Mouse (Mus musculus): ENCODE data around the gene Cnn2. TPM values are rescaled to one million over a fixed set of nuclear protein-coding genes. Genes with fewer than 3 reads are reported as not detected.

Cnn2 gene
- polyA plus RNA-seq, 1 experiment from 2014 or later: 9.8 TPM

DNA sequence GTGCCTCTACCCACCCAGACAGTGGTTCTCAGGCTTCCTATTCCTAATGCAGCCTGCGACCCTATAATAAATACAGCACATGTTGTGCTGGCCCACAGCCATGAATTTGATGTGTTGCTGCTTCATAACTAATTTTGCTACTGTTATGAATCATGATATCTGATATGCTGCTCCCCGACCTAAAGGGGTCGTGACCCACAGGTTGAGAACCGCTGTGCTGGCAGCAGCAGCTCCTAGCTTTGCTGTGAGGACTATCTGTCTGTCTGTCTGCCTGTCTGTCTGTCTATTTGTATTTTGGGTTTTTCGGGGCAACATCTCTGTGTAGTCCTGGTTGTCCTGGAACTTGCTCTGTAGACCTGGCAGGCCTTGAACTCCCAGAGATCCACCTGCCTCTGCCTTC lies 35.4 kb downstream of the Cnn2 start:
- 56% methylated on average over 5 of the region's 5 CpGs for WGBS (ENCODE audit: missing documents)
- Histone ChIP-seq H3K27ac (peak overlapping the region; percentile 79), H3K36me3 (ENCODE audit: inconsistent target) (peaks cover 91% of the 10 kb centered on the region), H3K79me2 (ENCODE audit: inconsistent target) (peaks cover 100% of the 10 kb centered on the region), H3K4me3 (ENCODE audit: inconsistent target) (no peak overlapping the region)

DNA sequence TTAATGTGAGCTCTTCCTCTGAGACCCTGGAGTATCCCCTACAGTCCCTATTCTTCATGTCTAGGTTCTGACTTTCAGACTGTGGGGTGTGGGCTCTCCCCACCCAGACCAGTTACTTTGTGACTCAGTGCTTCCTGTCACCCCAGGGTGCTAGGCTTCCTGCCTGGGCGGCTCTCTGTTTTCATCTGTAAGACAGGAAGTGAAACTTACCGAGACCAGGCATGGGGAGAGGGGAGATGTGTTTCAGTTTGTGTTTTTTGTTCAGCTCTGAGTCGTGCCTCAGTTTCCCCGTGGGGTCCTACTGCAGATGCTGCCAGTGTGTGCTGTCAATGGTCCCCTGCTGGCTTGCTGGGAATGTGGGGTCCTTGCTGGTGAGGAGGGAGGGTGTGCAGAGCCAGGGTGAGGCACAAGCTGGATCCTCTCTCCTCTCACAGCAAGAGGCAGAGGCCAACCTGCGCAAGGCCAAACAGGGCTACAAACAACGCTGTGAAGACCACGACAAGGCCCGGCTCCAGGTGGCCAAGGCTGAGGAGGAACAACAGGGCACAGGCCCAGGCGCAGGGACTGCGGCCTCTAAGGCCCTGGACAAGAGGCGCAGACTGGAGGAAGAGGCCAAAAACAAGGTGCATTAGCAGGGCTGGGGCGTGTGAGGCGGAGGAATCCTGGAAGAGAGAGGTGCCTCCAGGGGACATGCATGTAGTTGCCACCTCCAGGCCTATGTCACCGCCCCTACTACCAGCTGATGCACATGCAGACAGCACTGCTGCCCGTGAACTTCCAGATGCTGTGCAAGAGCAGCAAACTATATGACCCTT lies 36.1 kb downstream of the Cnn2 start:
- peaks cover 93% of the 10 kb centered on the region for H3K36me3 ChIP-seq (ENCODE audit: inconsistent target)
- H3K27ac ChIP-seq: peak overlapping the region; percentile 79

DNA sequence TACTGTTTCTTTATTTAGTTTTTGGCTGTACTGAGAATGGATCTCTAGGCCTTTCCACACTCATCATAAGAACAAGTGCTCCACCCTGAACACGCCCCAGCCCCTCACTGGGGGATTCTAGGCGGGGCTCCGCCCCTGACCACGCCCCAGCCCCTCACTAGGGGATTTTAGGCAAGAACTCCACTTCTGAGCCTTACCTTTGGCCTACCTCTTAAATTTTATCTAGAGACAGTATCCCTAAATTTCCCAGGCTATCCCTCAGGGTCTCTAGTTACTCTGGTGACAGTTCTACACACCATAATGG lies 36.6 kb downstream of the Cnn2 start:
- Histone ChIP-seq H3K79me2 (ENCODE audit: inconsistent target) (peaks cover 93% of the 10 kb centered on the region), H3K4me3 (ENCODE audit: inconsistent target) (no peak overlapping the region), H3K27ac (peak overlapping the region; percentile 79), H3K36me3 (ENCODE audit: inconsistent target) (peaks cover 93% of the 10 kb centered on the region)
- WGBS (ENCODE audit: missing documents): 70% methylated on average over 4 of the region's 4 CpGs

More for the DNA sequence above, 36.1 kb downstream of the Cnn2 start:
- H3K4me3 ChIP-seq (ENCODE audit: inconsistent target): no peak overlapping the region
- 50% methylated on average over 15 of the region's 15 CpGs for WGBS (ENCODE audit: missing documents)
- H3K79me2 ChIP-seq (ENCODE audit: inconsistent target): peaks cover 98% of the 10 kb centered on the region

DNA sequence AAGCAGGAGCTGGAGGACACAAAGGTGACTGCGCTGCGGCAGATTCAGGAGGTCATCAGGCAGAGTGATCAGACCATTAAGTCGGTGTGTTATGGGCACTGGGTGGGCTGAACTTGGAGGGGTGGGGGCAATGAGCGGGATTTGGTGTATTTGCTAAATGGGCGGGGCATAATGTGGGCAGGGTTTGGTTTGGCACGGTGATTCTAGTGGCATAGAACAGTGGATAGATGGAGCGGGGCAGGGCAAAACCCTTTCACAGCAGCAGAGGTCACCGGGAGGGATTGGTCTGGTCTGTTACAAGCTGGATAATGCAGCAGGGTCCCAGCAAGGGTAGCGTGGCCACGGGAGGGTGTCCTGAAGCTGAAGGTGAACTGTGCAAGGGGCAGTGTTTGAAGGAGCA lies 37.1 kb downstream of the Cnn2 start:
- no peak overlapping the region for H3K4me3 ChIP-seq (ENCODE audit: inconsistent target)
- H3K27ac ChIP-seq: peak overlapping the region; percentile 79; the same call in 1 of the 2 replicates
- peaks cover 95% of the 10 kb centered on the region for H3K36me3 ChIP-seq (ENCODE audit: inconsistent target)
- WGBS (ENCODE audit: missing documents): 94% methylated on average over 10 of the region's 10 CpGs
- peaks cover 93% of the 10 kb centered on the region for H3K79me2 ChIP-seq (ENCODE audit: inconsistent target)

DNA sequence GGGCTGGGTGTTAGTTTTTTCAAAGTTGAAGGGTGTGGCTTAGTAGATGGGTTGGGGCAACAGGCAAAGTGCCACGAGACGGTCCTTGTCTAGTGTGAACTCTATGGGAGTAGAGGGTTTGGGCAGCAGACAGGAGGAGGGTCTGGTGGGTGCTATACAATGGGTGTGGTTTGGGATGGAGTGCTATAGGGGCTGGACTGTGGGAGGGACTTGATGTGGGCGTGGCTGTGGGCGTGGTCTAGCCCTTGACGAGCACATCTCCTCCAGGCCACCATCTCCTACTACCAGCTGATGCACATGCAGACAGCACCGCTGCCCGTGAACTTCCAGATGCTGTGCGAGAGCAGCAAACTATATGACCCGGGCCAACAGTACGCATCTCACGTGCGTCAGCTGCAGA lies 37.5 kb downstream of the Cnn2 start:
- Histone ChIP-seq H3K36me3 (ENCODE audit: inconsistent target) (peaks cover 95% of the 10 kb centered on the region), H3K27ac (no peak overlapping the region), H3K79me2 (ENCODE audit: inconsistent target) (peaks cover 89% of the 10 kb centered on the region), H3K4me3 (ENCODE audit: inconsistent target) (no peak overlapping the region)
- 71% methylated on average over 10 of the region's 12 CpGs for WGBS (ENCODE audit: missing documents)

DNA sequence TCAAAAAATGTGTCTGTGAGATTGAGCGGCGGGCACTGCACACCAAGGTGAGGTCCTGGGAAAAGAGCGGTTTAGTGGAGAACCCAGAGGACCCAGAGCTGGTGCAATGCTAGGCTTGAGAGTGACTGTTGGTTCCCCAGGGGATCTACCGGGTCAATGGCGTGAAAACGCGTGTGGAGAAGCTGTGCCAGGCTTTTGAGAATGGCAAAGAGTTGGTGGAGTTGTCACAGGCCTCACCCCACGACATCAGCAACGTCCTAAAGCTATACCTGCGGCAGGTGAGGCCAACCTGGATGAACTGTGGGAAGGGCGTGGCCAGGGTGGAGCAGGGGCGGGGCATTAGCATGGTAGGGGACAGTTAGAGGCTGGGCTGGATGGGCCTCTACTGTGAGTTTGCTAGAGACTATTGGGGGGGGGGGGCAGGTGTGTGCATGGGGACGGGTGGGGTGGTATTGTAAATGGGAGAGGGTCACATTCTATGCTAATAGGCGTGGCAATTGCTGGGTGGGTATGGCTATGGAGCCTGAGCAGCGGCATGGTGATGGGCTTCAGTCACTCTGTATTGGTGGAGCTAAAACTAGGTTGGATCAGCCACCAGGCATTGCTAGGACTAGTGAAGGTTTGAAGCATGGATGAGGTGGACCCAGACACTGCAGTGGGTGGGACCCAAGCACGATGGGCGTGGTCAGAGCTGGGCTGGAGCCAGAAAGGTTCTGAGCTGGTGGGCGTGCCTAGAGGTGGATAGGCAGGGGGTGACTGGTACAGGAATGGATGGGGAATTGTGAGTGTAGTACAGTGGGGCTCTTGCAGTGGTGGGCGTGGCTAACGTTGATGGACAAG lies 39.5 kb downstream of the Cnn2 start:
- Histone ChIP-seq H3K36me3 (ENCODE audit: inconsistent target) (peaks cover 86% of the 10 kb centered on the region), H3K79me2 (ENCODE audit: inconsistent target) (peaks cover 69% of the 10 kb centered on the region), H3K4me3 (ENCODE audit: inconsistent target) (no peak overlapping the region), H3K27ac (no peak overlapping the region)
- 91% methylated on average over 19 of the region's 20 CpGs for WGBS (ENCODE audit: missing documents)

DNA sequence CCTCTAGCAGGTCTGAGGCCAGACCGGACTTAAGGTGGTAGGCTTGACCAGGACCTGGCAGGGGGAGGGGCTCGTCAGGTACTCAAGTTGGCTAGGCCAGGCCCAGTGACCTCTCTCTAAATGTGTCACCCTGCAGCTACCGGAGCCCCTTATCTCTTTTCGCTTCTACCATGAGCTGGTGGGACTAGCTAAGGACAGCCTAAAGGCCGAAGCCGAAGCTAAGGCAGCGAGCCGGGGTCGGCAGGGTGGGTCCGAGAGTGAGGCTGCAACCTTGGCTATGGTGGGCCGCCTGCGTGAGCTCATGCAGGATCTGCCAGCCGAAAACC lies 40.1 kb downstream of the Cnn2 start:
- WGBS (ENCODE audit: missing documents): 93% methylated on average over 9 of the region's 13 CpGs
- Histone ChIP-seq H3K4me3 (ENCODE audit: inconsistent target) (no peak overlapping the region), H3K79me2 (ENCODE audit: inconsistent target) (peaks cover 63% of the 10 kb centered on the region), H3K27ac (no peak overlapping the region), H3K36me3 (ENCODE audit: inconsistent target) (peaks cover 80% of the 10 kb centered on the region)

DNA sequence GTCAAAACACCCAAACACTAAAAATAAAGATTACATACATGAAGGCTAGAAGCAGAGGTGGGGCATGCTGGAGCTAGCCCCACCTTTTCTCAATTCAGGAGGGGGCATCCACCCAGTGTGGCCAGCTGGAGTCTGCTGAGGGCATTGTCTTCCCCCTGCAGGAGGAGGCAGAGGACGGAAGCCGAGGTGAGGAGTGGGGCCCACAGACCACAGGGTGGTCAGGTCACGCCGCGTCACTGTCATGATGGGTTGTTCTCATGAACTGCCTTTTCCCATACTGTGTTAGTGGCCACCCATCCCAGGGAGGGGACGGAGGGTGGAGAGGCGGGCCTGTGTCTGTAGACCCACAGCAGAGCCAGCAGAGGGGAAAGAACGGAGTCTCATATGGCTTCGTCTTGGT lies 41.8 kb downstream of the Cnn2 start:
- WGBS (ENCODE audit: missing documents): 74% methylated on average over 7 of the region's 9 CpGs
- peaks cover 69% of the 10 kb centered on the region for H3K36me3 ChIP-seq (ENCODE audit: inconsistent target)

DNA sequence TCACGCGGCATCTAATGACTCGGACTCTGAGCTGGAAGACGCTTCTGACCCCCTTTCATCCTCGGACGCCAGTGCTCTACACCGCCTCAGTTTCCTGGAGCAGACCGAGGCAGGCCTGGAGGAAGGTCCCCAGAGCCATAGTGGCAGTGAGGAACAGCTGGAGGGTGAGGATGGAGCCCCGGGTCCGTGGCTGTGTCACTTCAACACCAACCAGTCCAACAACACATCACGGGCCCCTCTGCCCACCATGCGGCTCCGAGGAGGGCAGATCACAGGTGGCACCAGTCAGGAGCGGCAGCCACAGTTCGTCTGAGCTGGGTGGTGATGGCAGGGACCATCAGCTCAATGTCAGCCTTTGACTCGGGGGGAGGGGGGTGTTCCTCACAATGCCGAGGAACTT lies 42.4 kb downstream of the Cnn2 start:
- no peak overlapping the region for H3K4me3 ChIP-seq (ENCODE audit: inconsistent target)
- H3K27ac ChIP-seq: no peak overlapping the region
- WGBS (ENCODE audit: missing documents): 86% methylated on average over 16 of the region's 17 CpGs
- H3K36me3 ChIP-seq (ENCODE audit: inconsistent target): peaks cover 69% of the 10 kb centered on the region
- H3K79me2 ChIP-seq (ENCODE audit: inconsistent target): peaks cover 40% of the 10 kb centered on the region

More for the DNA sequence above, 41.8 kb downstream of the Cnn2 start:
- Histone ChIP-seq H3K27ac (no peak overlapping the region), H3K79me2 (ENCODE audit: inconsistent target) (peaks cover 46% of the 10 kb centered on the region), H3K4me3 (ENCODE audit: inconsistent target) (no peak overlapping the region)

DNA sequence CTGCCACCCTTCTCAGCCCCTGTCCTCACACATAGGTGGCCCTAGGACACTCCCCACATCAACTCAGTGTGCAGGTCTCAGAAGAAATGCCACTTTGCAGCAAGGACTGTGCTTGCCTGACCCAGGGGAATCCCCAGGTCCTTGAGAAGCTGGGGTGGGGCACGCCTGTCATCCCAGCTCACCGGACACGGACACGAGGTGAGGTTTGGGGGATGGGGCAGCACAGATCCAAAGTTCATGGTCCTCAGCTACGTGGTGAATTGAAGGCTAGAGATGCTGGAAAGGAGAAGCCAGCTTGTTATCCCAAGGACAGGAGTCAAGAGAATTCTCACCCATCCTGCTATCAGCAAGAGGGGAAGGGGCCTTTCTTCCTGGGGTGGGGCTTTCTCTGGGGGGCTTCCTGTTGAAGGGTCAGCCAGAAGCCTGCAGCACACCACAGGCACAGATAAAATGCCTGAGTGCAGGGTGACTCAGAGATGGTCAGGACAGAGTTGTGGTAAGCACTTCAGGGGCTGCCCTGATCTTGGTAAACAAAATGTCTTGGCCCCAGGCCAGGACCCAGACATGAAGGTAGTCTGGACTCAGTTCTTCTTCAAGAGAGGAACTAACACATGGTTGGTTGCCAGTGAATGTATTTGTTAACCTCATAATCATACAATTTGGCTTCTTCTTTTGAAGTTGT lies 44.6 kb downstream of the Cnn2 start:
- H3K79me2 ChIP-seq (ENCODE audit: inconsistent target): peaks cover 29% of the 10 kb centered on the region
- no peak overlapping the region for H3K4me3 ChIP-seq (ENCODE audit: inconsistent target)

DNA sequence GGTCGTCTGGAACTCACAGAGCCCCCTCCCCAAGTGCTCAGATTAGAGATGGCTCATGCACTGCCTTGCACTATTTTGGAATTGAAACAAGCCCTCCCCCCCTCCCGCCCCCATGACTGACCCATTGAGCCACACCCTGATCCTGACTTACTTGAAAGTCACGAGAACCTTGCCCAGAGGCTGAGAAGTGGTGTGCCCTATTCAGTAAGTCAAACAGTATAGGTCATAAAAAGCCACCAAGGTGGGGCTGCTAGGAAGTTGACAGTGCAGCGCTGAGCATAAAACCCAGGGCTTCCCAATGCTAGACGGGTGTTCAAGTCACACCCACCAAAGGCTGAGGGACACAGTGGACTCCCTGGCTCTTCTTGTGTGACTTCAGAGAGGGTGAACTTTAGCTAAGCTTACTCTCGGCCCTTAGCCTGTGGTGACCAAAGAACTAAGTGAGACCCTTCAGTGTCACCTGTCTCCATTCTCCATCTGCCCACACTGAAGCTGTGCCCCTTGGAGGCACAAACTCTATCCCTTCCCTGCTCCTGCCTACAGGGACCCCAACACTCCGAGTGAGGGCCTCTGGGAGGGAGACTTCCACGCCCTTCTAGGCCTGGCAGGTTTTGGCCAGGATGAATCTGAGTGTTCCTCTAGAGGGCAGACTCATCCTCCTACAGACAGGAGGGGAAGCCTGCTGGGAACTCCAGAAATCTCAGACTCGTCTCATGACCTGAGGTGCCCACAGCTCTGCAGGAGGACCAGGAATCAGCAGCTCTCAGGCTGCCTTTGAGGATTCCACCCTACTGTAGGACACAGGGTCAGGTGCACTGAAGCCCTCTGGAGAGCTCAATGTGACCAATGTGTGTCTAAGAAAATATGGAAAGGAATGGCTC lies 45.4 kb downstream of the Cnn2 start:
- H3K36me3 ChIP-seq (ENCODE audit: inconsistent target): peaks cover 59% of the 10 kb centered on the region
- no peak overlapping the region for H3K4me3 ChIP-seq (ENCODE audit: inconsistent target)
- H3K27ac ChIP-seq: peak overlapping the region; percentile 89
- WGBS (ENCODE audit: missing documents): 29% methylated on average over 9 of the region's 9 CpGs
- H3K79me2 ChIP-seq (ENCODE audit: inconsistent target): peaks cover 29% of the 10 kb centered on the region

More for the DNA sequence above, 44.6 kb downstream of the Cnn2 start:
- Histone ChIP-seq H3K36me3 (ENCODE audit: inconsistent target) (peaks cover 67% of the 10 kb centered on the region), H3K27ac (peak overlapping the region; percentile 89)
- 13% methylated on average over 5 of the region's 5 CpGs for WGBS (ENCODE audit: missing documents)

DNA sequence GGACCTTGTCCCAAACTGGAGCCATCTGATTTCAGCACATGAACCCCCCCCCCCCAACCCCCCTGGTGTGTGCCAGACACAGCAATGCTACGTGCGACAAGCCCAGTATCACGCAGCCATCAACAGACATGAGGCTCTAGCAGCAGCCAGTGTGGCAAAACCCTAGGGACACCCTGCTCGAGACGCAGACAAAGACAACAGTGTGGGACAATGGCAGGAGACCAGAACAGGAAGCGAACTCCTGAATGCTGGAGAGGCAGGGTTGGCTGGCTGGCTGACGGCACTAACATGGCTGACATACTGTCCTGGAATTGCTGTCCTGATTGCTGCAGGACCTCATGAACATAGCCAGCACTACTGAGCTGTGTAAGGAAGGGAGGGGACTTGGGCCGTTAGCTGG lies 46.8 kb downstream of the Cnn2 start:
- Histone ChIP-seq H3K79me2 (ENCODE audit: inconsistent target) (peaks cover 29% of the 10 kb centered on the region), H3K27ac (no peak overlapping the region), H3K4me3 (ENCODE audit: inconsistent target) (no peak overlapping the region), H3K36me3 (ENCODE audit: inconsistent target) (peaks cover 45% of the 10 kb centered on the region)
- WGBS (ENCODE audit: missing documents): 95% methylated on average over 8 of the region's 8 CpGs

DNA sequence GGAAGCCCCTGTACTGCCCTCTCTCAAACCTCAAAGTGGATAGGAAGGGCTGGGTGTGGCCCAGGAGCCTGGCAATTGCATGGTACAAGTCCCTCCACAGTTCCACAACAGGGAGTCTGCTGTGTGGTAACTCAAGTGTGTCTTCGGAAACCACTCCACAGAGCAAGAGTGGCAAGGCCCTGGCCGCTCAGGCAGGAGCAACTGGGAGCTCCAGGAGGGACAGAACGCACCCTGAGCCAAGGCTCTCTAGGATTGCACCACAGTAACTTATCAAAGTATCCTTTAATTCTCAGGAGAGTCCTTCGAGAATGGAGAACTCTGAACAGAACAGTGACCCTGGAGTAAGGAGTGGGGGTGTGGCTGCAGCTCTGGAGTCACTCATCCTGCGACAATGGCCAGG lies 47.3 kb downstream of the Cnn2 start:
- Histone ChIP-seq H3K27ac (no peak overlapping the region), H3K79me2 (ENCODE audit: inconsistent target) (peaks cover 26% of the 10 kb centered on the region), H3K36me3 (ENCODE audit: inconsistent target) (peaks cover 39% of the 10 kb centered on the region), H3K4me3 (ENCODE audit: inconsistent target) (no peak overlapping the region)
- WGBS (ENCODE audit: missing documents): 94% methylated on average over 5 of the region's 5 CpGs

DNA sequence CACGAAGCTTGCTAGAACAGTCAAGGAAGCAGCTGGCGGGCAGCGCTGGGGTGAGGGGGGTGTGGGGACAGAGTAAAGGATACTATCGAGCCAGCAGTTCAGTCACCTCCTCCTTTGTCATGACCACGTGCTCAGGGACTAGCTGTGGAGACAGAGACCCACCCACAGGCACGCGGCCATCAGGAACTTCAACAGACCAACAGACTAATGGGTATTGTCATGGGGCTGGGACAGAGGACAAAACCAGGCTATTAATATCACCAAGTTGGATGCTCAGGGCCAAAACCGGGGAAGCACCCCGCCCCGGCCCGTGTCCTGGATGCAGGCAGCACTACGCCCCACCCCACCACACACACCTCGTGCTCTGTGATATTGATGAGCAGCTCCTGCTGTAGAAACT lies 48.4 kb downstream of the Cnn2 start:
- Histone ChIP-seq H3K27ac (no peak overlapping the region), H3K4me3 (ENCODE audit: inconsistent target) (no peak overlapping the region), H3K36me3 (ENCODE audit: inconsistent target) (peaks cover 28% of the 10 kb centered on the region; the same call in 1 of the 2 replicates), H3K79me2 (ENCODE audit: inconsistent target) (peaks cover 26% of the 10 kb centered on the region)
- 96% methylated on average over 13 of the region's 13 CpGs for WGBS (ENCODE audit: missing documents)

Measured in macrophage (primary cell).